Mouse (Mus musculus) frontal cortex, postnatal 25 days (tissue): Measurements from ENCODE around the gene Gtf2h4.

Experiments
- DNase-seq, 2 experiments: peaks; one replicate each; pipeline ENCODE4 v3.0.0; 2022; ENCODE audit warnings: low spot score in 2 of 2

Gene Gtf2h4

GRCm38 (mm10) chr17:35673416-35674035 is at the start of gene Gtf2h4:
Gtf2h4 (minus strand) TSS chr17:35673739.
- peak; percentile 66 to 82 for DNase-seq

GRCm38 (mm10) chr17:35721676-35722075 is 48.1 kb upstream of the Gtf2h4 start:
- no peak for DNase-seq

- DNase-seq = no peak
Measured at GRCm38 (mm10) chr17:35720340-35720727, 46.8 kb upstream of the Gtf2h4 start.

GRCm38 (mm10) chr17:35719616-35720339 is 46.2 kb upstream of the Gtf2h4 start:
- no peak for DNase-seq

GRCm38 (mm10) chr17:35717080-35717479 is 43.5 kb upstream of the Gtf2h4 start:
- no peak for DNase-seq

GRCm38 (mm10) chr17:35716114-35716513 is 42.6 kb upstream of the Gtf2h4 start:
- no peak for DNase-seq

GRCm38 (mm10) chr17:35710705-35711347 is 37.3 kb upstream of the Gtf2h4 start:
- no peak for DNase-seq

- DNase-seq = no peak
Measured at GRCm38 (mm10) chr17:35708611-35709010, 35.1 kb upstream of the Gtf2h4 start.

- DNase-seq = no peak
Measured at GRCm38 (mm10) chr17:35707929-35708328, 34.4 kb upstream of the Gtf2h4 start.

GRCm38 (mm10) chr17:35705836-35706235 is 32.3 kb upstream of the Gtf2h4 start:
- DNase-seq = no peak

GRCm38 (mm10) chr17:35704621-35705464 is 31.3 kb upstream of the Gtf2h4 start, which contains the start of gene Ddr1:
Ddr1 (minus strand) TSS chr17:35704621.
- DNase-seq = no peak

- DNase-seq = no peak
Measured at GRCm38 (mm10) chr17:35703751-35704271, 30.3 kb upstream of the Gtf2h4 start.

- DNase-seq = no peak
Measured at GRCm38 (mm10) chr17:35703065-35703464, 29.5 kb upstream of the Gtf2h4 start.

- DNase-seq = no peak
Measured at GRCm38 (mm10) chr17:35702605-35703004, 29.1 kb upstream of the Gtf2h4 start.

GRCm38 (mm10) chr17:35701978-35702461 is 28.5 kb upstream of the Gtf2h4 start:
- no peak for DNase-seq

GRCm38 (mm10) chr17:35701203-35701977 is 27.9 kb upstream of the Gtf2h4 start:
- DNase-seq = no peak

- peak; percentile 57 to 68 for DNase-seq
Measured at GRCm38 (mm10) chr17:35700371-35700961, 26.9 kb upstream of the Gtf2h4 start.

GRCm38 (mm10) chr17:35699919-35700318 is 26.4 kb upstream of the Gtf2h4 start:
- DNase-seq = peak in 1 of 2 experiments; percentile 43

GRCm38 (mm10) chr17:35698501-35698883 is 25.0 kb upstream of the Gtf2h4 start:
- no peak for DNase-seq

GRCm38 (mm10) chr17:35697759-35698500 is 24.4 kb upstream of the Gtf2h4 start:
- no peak for DNase-seq
